Mouse (Mus musculus) spleen, adult 2 months (tissue): ENCODE data around the gene Zmym5. TPM values are rescaled to one million over a fixed set of nuclear protein-coding genes. Genes with fewer than 3 reads are reported as not detected.
"Not testable (repeated sequence)": the region's sequence is repeated elsewhere in the genome, so short reads cannot be mapped to it uniquely, and the experiment has no call there.

Experiments
- DNase-seq, 2 experiments: peaks; one replicate each; pipeline versions ENCODE4 v3.0.0 to v3.0.0-alpha.2; 2012 to 2021; ENCODE audit warnings: low spot score in 2 of 2, low read depth in 1 of 2
- H3K27ac ChIP-seq: fragments of 200-500 bp; 2 replicates; pipeline ENCODE4 v1.5.1; 2012; ENCODE audit warnings: low read length, inconsistent platforms; ENCODE audit not compliant: insufficient read depth
- H3K27me3 ChIP-seq: fragments of 200-500 bp; 2 replicates; pipeline ENCODE4 v1.6.1; 2012; ENCODE audit warnings: mild to moderate bottlenecking, moderate library complexity, low read length, inconsistent platforms; ENCODE audit not compliant: control insufficient read depth, insufficient read depth
- H3K36me3 ChIP-seq: fragments of 200-500 bp; 2 replicates; pipeline ENCODE4 v1.6.1; 2012; ENCODE audit warnings: mild to moderate bottlenecking, low read length, inconsistent platforms; ENCODE audit not compliant: control insufficient read depth, insufficient read depth
- H3K4me1 ChIP-seq: fragments of 200-500 bp; 2 replicates; pipeline ENCODE4 v1.6.1; 2011; ENCODE audit warnings: inconsistent platforms; ENCODE audit not compliant: control insufficient read depth, insufficient read depth, insufficient read length
- H3K4me3 ChIP-seq: fragments of 200-500 bp; 2 replicates; pipeline ENCODE4 v1.5.1; 2011; ENCODE audit warnings: mild to moderate bottlenecking, inconsistent platforms; ENCODE audit not compliant: insufficient read depth, insufficient read length; ENCODE audit errors: extremely low read depth
- CTCF ChIP-seq: fragments of 200-500 bp; IDR thresholded peaks from 2 replicates; pipeline ENCODE4 v1.5.1; 2011; ENCODE audit warnings: mild to moderate bottlenecking, inconsistent platforms; ENCODE audit not compliant: insufficient read depth, insufficient read length, insufficient replicate concordance; ENCODE audit errors: extremely low read depth
- POLR2A ChIP-seq: fragments of 200-500 bp; IDR thresholded peaks from 2 replicates; pipeline ENCODE4 v1.6.1; 2011; ENCODE audit warnings: low read depth, low read length, inconsistent platforms
- WGBS: fragments of 180-500 bp; shearing (Covaris S2); methylation state at CpG from one replicate; pipeline ENCODE4 v1.1.7; 2018; 5-methylcytosine and 5-hydroxymethylcytosine counted together
- polyA plus RNA-seq: library from polyadenylated mRNA; depleted of rRNA; stranded (reverse); fragments of >200 nt; gene quantifications from 2 replicates; pipeline ENCODE4 v1.2.3, GENCODE M21; 2012

Zmym5 gene
- polyA plus RNA-seq, 1 experiment, result 4.3 TPM

- Histone ChIP-seq H3K27ac (peak overlapping the region; percentile 99), H3K36me3 (no peaks in the 10 kb centered on the region), H3K4me1 (peaks cover 4% of the 10 kb centered on the region; the same call in 1 of the 2 replicates), H3K27me3 (no peaks in the 10 kb centered on the region), H3K4me3 (peak overlapping the region; percentile 64)
- TF ChIP-seq CTCF (peak; percentile 9; the same call in 1 of the 2 replicates), POLR2A (no peak)
- WGBS, result under 1% methylated on average over 35 of the region's 35 CpGs
- DNase-seq, result peak; percentile 75 to 81
These were observed 1.1 kb upstream of the Zmym5 start for GRCm38 (mm10) chr14:56812520-56813036.

DNA sequence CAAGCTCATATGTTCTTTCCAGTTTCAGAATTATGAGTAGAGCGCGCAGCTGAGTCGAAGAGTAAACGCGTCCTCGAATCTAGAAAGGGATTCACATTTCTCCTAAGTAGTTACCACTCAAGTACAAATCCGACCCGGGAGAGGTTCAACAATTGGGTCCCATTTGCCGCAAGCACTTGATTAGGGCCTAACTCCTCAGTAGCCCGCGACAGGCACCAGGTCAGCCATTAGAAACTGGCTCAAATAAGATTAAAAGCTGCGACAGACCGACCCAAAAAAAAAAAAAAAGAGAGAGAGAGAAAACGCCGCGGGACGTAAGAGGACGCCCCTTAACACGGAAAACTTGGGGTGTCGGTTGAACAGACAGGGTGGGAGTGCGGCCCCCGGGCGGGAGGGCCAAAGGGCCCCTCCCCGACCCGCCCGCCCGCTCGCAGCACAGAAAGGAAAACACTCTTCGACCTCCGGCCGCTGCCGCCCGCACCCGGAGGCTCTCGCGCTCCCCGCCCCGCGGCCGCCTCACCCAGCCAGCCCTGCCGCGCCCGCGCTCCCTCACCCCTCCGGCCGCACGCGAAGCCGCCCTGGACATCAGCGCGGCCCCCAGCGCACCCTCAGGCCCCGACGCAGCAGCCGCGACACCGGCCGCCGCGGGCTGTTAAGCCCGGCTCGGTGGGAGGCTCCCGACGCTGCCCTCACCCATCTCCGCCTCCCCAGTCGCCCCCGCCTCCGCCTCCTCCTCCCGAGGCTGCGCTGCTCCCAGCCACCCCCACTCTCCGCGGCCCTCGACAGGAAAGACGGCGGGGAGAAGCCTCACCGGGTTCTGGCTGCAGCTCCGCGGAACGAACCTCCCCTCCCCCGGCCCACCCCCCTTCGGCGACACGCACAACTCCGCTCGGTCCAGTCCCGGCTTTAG, 480 bp downstream of the Zmym5 start:
- not testable (repeated sequence) for H3K27me3 ChIP-seq, H3K36me3 ChIP-seq, H3K4me1 ChIP-seq
- Histone ChIP-seq H3K4me3 (peak overlapping the region; percentile 63), H3K27ac (peak overlapping the region; percentile 88)
- under 1% methylated on average over 31 of the region's 86 CpGs for WGBS
- DNase-seq, result peak in 1 of 2 experiments; percentile 40

DNA sequence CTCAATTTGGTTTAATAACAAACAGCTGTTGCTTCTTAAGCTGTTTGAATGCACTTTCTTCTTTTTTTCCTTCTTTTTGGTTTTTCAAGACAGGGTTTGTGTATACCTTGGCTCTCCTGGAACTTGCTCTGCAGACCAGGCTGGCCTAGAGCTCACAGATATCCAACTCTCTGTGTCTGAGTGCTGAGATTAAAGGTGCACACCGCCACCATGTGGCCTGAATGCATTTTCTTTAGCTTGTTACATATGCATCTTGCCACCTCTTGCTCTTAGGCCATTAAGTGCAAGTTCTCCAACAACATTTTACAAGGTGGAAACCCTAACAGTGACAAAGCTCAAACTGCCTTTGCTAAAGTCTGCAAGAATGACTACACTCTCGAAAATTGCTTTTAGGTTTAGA, 18.3 kb downstream of the Zmym5 start:
- no peak overlapping the region for H3K4me3 ChIP-seq
- H3K4me1 ChIP-seq, result no peaks in the 10 kb centered on the region
- no peak overlapping the region for H3K27ac ChIP-seq
- peaks cover 19% of the 10 kb centered on the region for H3K36me3 ChIP-seq
- peak; percentile 39; the same call in 1 of the 2 replicates for TF ChIP-seq CTCF
- TF ChIP-seq POLR2A, result no peak
- DNase-seq, result peak in 1 of 2 experiments; percentile 63
- H3K27me3 ChIP-seq, result no peaks in the 10 kb centered on the region
- 56% methylated on average over 2 of the region's 2 CpGs for WGBS

DNA sequence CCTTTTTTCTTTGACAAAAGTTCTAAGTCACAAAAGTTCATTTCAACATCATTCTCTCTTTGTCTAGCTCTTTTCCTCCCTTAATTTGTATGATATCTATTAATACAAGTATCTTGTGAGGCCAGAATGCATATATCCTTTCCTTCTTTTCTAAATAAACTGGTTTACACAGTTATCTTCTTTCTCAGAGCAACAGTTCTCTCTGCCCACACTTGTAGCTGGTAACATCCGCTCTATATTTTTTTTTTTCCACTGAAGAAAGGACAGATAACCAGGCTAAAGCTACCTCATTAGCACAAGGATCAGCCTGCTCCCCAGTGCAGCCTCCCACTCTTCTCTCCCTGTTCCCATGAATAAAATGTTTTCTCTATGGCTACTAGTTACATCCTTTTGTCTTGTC, 26.9 kb downstream of the Zmym5 start:
- no peak for DNase-seq
- no peaks in the 10 kb centered on the region for H3K36me3 ChIP-seq
- H3K4me3 ChIP-seq, result no peak overlapping the region
- no peak for TF ChIP-seq POLR2A
- TF ChIP-seq CTCF, result no peak
- no peaks in the 10 kb centered on the region for H3K27me3 ChIP-seq
- no peak overlapping the region for H3K27ac ChIP-seq
- WGBS, result 93% methylated on average over 1 of the region's 1 CpGs
- no peaks in the 10 kb centered on the region for H3K4me1 ChIP-seq

- TF ChIP-seq CTCF (no peak), POLR2A (no peak)
- Histone ChIP-seq H3K27ac (peak overlapping the region; percentile 79), H3K4me3 (peak overlapping the region; percentile 68; the same call in 1 of the 2 replicates), H3K36me3 (no peaks in the 10 kb centered on the region), H3K27me3 (no peaks in the 10 kb centered on the region), H3K4me1 (peaks cover 5% of the 10 kb centered on the region; the same call in 1 of the 2 replicates)
- WGBS, result 31% methylated on average over 3 of the region's 3 CpGs
- DNase-seq, result no peak
These were observed 32.6 kb downstream of the Zmym5 start for GRCm38 (mm10) chr14:56778933-56779300.

- DNase-seq, result peak; percentile 90 to 96
- under 1% methylated on average over 36 of the region's 36 CpGs for WGBS
- Histone ChIP-seq H3K4me1 (peaks cover 5% of the 10 kb centered on the region; the same call in 1 of the 2 replicates), H3K36me3 (no peaks in the 10 kb centered on the region), H3K27me3 (no peaks in the 10 kb centered on the region), H3K4me3 (peak within 1 kb of the TSS; percentile 68), H3K27ac (peak within 1 kb of the TSS; percentile 84)
- TF ChIP-seq CTCF (no peak), POLR2A (peak; percentile 84)
These were observed 33.1 kb downstream of the Zmym5 start, which contains the start of gene Pspc1 for GRCm38 (mm10) chr14:56778200-56778932. Gene Pspc1 (minus strand): TSS chr14:56778316.
